Mouse (Mus musculus): ENCODE measurements at regions not wholly inside any gene's neighbourhood (a gene's known extent, or its start where the extent isn't known, plus 50 kb on each side); places are given as distances from the start of the nearest gene placed in this dataset.

DNA sequence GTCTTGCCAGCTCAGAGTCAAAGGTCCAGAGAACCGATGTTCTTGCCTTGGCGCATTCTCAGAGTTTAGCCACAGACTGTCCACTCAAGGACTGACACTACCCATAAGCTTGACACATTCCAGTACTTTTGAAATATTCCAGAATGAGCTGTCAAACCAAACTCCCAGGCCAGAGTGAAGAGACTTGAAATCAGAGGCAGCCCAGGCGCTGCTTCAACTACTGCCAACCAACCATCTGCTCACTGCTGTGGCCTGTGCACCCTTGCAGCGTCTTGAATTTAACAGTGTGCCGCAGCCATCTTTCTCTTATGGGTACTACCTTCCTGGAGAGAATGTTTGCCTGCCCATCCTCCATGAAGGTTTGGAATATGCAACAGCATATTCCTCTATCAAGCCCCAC is 642.7 kb upstream of the Intu start:
- no peak for TF ChIP-seq CTCF (IDR thresholded peaks at IDR 0.05; ENCODE audit: control insufficient read depth, insufficient read depth, insufficient replicate concordance, low read depth, low read length)
- TF ChIP-seq POLR2A (IDR thresholded peaks at IDR 0.05; ENCODE audit: control insufficient read depth, low read depth, low read length): no peak

Data from testis, adult 2 months (tissue).